Mouse (Mus musculus): ENCODE data around the gene Vmn1r85.

Gene Vmn1r85

DNA sequence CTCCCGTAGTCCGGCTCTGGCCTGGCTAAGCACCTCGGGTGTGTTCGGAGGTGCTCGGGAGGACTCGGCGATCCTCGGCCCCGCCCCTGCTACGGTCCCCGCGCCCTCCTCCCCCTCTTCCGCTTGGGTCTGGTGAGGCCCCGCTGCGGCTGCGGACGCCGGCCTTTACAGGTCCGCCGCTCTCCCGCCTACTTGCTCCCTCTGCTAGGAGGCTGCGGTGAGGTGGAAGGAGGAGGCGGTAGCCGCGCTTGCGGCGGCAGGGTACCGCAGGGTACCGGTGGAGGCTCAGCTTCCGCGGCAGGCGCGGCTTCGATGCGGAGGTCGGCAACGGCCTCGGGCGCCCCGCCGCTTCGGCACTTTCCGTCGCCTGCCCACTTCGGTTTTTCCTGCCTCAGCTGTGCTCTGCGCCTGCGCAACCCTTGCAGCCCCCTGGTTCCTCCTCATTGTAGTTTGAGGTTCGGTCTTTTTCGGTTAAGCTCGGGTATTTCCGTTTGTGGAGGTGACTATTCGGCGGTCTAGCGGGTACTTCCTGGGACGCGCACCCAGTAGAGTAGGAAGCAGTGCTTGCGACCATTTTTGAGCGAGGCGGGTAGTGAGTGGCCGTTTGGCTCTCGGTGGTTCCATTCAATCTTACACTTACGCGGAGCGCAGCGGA lies 56.9 kb downstream of the Vmn1r85 start, which contains the start of gene Ube2m:
Ube2m (minus strand) TSS at position 375 of the 655 bp plus-strand sequence.
- DNase-seq: peak; percentile 98 to 99

DNA sequence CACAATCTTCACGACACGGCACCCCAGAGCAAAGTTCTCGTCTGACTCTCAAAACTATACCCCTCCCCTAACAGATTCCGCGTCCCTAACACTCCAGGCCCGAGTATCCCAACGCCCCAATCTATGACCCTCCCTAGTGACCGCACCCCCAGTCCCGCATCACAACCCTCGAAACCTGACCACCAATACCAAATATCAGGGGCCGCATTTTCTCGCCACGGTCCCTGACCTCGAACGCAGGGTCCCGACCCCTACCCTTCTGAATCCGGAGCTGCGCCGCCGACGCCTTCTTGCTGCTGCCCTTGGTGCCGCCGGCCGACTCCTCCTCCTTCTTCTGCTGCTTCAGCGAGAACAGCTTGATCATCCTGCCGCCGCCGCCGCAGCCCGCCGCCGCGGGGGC lies 57.6 kb downstream of the Vmn1r85 start:
- DNase-seq: no peak

DNA sequence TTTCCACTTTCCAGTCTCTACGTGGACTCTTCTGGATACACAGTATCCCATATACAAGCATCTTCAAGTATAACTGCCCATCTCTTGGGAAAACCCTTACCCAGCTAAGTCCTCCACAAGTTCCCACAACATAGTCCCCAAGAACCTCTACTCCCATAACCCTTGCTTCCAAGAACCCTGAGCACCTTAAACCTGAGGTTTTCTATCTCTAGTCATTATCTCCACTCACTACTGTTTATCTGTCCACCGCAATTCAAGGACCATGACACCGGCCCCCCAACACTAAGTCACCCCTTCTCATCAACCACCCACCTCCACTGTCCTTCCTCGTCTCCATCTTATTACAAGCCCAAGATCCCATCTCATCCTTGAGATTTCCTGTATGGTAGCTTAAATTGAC lies 58.2 kb downstream of the Vmn1r85 start:
- no peak for DNase-seq

DNA sequence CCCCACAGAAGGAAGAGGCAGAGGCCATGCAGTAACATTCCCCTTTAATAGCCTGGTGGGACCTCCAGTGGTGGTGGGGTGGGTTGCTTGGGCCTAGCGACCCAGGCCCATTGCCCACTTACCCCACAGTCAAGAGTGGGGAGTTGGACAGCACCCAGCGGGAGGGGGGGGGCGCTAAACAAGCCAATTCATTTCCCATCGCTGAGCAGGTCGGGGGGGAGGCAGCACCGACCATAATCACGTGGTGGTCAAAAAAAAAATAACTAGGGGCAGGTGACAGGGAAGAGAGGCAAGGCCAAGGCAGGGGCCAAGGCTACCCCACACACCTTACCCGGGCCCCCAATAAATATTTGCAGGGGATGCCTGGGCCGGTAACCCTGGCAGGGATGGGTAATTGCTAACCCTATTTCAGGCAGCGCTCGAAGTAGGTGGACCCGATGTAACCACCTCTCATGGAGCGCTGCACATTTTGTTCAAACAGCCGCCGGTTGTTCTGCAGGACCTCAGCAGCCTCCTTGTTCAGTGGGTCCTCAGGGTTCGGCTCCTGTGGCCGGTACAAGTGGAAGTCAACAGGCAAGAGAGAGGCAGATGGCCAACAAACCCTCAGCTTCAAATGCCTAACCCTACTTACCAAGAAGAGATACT lies 59.6 kb downstream of the Vmn1r85 start:
- DNase-seq: no peak

DNA sequence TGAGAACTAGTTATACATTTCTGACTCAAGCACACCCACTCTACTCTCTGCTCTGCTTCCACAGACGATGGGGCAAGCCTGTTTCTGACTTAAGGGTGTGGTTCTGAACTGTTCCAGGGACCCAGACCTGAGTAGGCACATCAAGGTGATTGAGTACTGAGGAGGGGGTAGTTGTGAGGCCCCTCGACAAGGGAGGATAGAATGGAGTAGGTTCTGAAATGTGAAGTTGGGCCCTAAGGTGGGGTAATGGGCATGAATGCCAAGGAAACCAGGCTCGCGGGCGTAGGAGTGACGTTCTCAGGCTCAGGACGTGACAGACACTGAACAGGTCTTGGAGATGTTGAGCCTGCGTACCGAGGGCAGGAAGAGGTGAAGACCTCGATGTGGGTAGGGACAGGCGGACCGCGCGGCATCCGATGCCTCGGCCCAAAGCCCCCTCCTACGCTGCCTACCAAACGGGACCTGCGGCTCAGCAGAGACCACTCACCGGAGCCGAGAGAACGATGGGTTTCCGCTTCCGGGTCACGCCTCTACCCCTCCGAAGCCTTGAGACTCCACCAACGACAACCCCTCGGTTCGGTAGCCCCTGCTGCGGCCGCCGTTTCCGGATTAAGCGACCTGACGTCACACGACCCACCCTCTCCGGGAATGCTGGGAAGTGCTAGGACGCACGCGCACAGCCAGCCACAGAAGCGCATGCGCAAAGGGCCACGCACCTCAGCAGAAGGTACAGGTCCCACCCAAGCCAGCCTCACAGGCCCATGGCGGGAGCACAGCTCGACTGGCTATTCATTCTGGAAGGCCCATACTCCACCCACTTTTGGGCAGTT lies 60.6 kb downstream of the Vmn1r85 start, which contains the start of gene Chmp2a:
Chmp2a (minus strand) TSS at position 660 of the 830 bp plus-strand sequence.
- peak; percentile 98 to 99 for DNase-seq

DNA sequence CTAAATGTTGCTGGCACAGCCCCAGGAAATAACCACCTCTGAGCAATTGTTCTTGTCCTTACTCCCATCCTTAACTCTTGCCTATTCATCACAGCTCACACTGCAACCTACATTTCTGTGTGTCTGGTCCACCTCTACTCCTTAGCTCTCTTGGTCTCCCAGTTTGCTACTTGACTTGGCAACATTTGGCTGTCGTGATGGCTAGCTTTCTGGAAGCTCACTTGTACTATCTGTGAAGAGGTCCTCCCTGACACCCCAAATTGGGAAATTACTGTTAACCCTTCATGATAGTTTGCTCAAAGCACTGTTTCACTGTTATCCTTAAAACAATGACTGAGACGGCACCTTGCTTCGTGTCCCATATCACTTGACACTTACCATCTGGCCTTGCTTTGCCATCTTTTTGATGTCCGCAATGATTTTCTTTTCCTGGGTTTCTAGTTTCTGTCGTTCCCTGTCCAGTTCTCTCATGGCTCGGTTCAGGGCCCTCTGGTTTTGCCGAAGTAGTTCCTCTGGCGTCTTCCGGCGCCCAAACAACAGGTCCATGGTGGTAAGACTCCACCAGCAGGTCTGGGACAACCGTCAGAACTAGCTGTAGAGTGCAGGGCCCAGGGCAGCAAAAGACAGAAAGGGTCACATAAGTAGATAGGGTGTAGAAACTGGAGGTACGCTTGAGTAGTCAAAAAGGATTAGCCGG lies 61.4 kb downstream of the Vmn1r85 start:
- DNase-seq: no peak
